Mouse (Mus musculus) skeletal muscle tissue, adult 2 months (tissue): Measurements from ENCODE around the gene Hirip3.

Experiments used
- DNase-seq: peaks from one replicate; pipeline ENCODE4 v3.0.0-alpha.2; 2012; ENCODE audit warnings: low read depth, low spot score

Hirip3 gene

GRCm38 (mm10) chr7:126861429-126862130 is at the start of gene Hirip3:
Gene Hirip3, plus strand, starts transcription at chr7:126861972.
- peak; percentile 88 for DNase-seq

GRCm38 (mm10) chr7:126815726-126816222 is 46.0 kb upstream of the Hirip3 start:
- DNase-seq: no peak

GRCm38 (mm10) chr7:126816494-126816893 is 45.3 kb upstream of the Hirip3 start:
- peak; percentile 70 for DNase-seq

- no peak for DNase-seq
Observed at GRCm38 (mm10) chr7:126817595-126817994, 44.2 kb upstream of the Hirip3 start.

- DNase-seq: no peak
Observed at GRCm38 (mm10) chr7:126818818-126819217, 43.0 kb upstream of the Hirip3 start.

GRCm38 (mm10) chr7:126821835-126822511 is 39.8 kb upstream of the Hirip3 start:
- peak; percentile 82 for DNase-seq

- DNase-seq: no peak
Observed at GRCm38 (mm10) chr7:126822741-126823140, 39.0 kb upstream of the Hirip3 start.

GRCm38 (mm10) chr7:126823202-126823711 is 38.5 kb upstream of the Hirip3 start:
- DNase-seq: no peak

- DNase-seq: no peak
Observed at GRCm38 (mm10) chr7:126823940-126824339, 37.8 kb upstream of the Hirip3 start.

GRCm38 (mm10) chr7:126825403-126825802 is 36.4 kb upstream of the Hirip3 start:
- DNase-seq: no peak

GRCm38 (mm10) chr7:126825952-126826351 is 35.8 kb upstream of the Hirip3 start:
- no peak for DNase-seq

- no peak for DNase-seq
Observed at GRCm38 (mm10) chr7:126831539-126831938, 30.2 kb upstream of the Hirip3 start, which contains the start of gene 4930451I11Rik. Gene 4930451I11Rik, minus strand, starts transcription at chr7:126831639.

GRCm38 (mm10) chr7:126832036-126832598 is 29.7 kb upstream of the Hirip3 start:
- DNase-seq: peak; percentile 58

- DNase-seq: peak; percentile 51
Observed at GRCm38 (mm10) chr7:126833294-126833693, 28.5 kb upstream of the Hirip3 start.

GRCm38 (mm10) chr7:126843276-126843675 is 18.5 kb upstream of the Hirip3 start:
- DNase-seq: no peak

GRCm38 (mm10) chr7:126845516-126845915 is 16.3 kb upstream of the Hirip3 start:
- no peak for DNase-seq

GRCm38 (mm10) chr7:126847116-126847420 is 14.7 kb upstream of the Hirip3 start, which contains the start of gene Doc2a:
Gene Doc2a, plus strand, starts transcription at chr7:126847416.
- no peak for DNase-seq

- no peak for DNase-seq
Observed at GRCm38 (mm10) chr7:126847421-126848398, 14.1 kb upstream of the Hirip3 start.

- DNase-seq: no peak
Observed at GRCm38 (mm10) chr7:126848794-126849193, 13.0 kb upstream of the Hirip3 start.

- DNase-seq: no peak
Observed at GRCm38 (mm10) chr7:126850161-126850560, 11.6 kb upstream of the Hirip3 start.

GRCm38 (mm10) chr7:126851192-126851591 is 10.6 kb upstream of the Hirip3 start:
- no peak for DNase-seq
